Mouse (Mus musculus): ENCODE data around the gene Dnaaf5.

Gene Dnaaf5

GRCm38 (mm10) chr5:139232083-139232482 lies 82.1 kb downstream of the Dnaaf5 start:
- no peak for DNase-seq

DNA sequence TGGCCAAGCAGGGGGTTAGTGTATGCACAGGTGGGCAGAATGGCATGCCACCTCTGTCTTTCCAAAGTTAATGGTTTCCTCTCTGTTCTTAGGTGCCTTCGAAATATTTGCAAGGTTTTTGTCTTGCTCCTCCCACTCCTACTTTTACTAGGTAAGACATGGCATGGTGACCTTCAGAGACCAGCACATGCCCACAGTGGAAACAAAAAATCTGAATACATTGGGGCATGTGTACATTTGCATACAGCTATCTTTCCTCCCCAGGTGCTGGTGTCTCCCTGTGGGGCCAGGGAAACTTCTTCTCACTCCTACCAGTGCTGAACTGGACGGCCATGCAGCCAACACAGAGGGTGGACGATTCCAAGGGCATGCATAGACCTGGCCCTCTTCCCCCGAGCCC lies 84.4 kb downstream of the Dnaaf5 start:
- DNase-seq = no peak
